Mouse (Mus musculus): ENCODE results near the gene Tcf7l1.

Gene Tcf7l1

GRCm38 (mm10) chr6:72619734-72620532, 169.1 kb downstream of the Tcf7l1 start:
- DNase-seq: peak; percentile 53 to 75

GRCm38 (mm10) chr6:72616643-72617288, 172.3 kb downstream of the Tcf7l1 start, which contains the start of gene Tgoln1:
TSS of gene Tgoln1 (minus strand) at chr6:72617000.
- peak; percentile 96 to 97 for DNase-seq

GRCm38 (mm10) chr6:72615561-72616375, 173.3 kb downstream of the Tcf7l1 start:
- DNase-seq: no peak

- DNase-seq: no peak
Measured at GRCm38 (mm10) chr6:72615151-72615550, 173.9 kb downstream of the Tcf7l1 start.

GRCm38 (mm10) chr6:72610261-72610660, 178.8 kb downstream of the Tcf7l1 start:
- DNase-seq: no peak

- no peak for DNase-seq
Measured at GRCm38 (mm10) chr6:72608662-72609184, 180.3 kb downstream of the Tcf7l1 start.

GRCm38 (mm10) chr6:72607676-72608075, 181.4 kb downstream of the Tcf7l1 start:
- peak; percentile 70 to 85 for DNase-seq

GRCm38 (mm10) chr6:72607060-72607459, 182.0 kb downstream of the Tcf7l1 start:
- DNase-seq: peak; percentile 56 to 82

GRCm38 (mm10) chr6:72604066-72604465, 185.0 kb downstream of the Tcf7l1 start:
- DNase-seq: no peak

GRCm38 (mm10) chr6:72601732-72602131, 187.3 kb downstream of the Tcf7l1 start:
- DNase-seq: peak; percentile 86 to 93

- DNase-seq: no peak
Measured at GRCm38 (mm10) chr6:72600771-72601170, 188.3 kb downstream of the Tcf7l1 start.

- no peak for DNase-seq
Measured at GRCm38 (mm10) chr6:72600216-72600615, 188.8 kb downstream of the Tcf7l1 start.

- DNase-seq: peak; percentile 70 to 75
Measured at GRCm38 (mm10) chr6:72598791-72599557, 190.1 kb downstream of the Tcf7l1 start.

- peak; percentile 97 for DNase-seq
Measured at GRCm38 (mm10) chr6:72597956-72598753, 190.9 kb downstream of the Tcf7l1 start, which contains the start of the genes Elmod3 and Retsat. TSS of gene Elmod3 (minus strand) at chr6:72598413. TSS of gene Retsat (plus strand) at chr6:72598475.

- DNase-seq: peak; percentile 28 to 54
Measured at GRCm38 (mm10) chr6:72597083-72597874, 191.8 kb downstream of the Tcf7l1 start.

GRCm38 (mm10) chr6:72593914-72594313, 195.1 kb downstream of the Tcf7l1 start:
- DNase-seq: no peak

- DNase-seq: no peak
Measured at GRCm38 (mm10) chr6:72593011-72593803, 195.8 kb downstream of the Tcf7l1 start.

- no peak for DNase-seq
Measured at GRCm38 (mm10) chr6:72590111-72590510, 198.9 kb downstream of the Tcf7l1 start.

GRCm38 (mm10) chr6:72588307-72588706, 200.7 kb downstream of the Tcf7l1 start:
- DNase-seq: no peak

Measured in kidney, postnatal 25 days (tissue).